Mouse (Mus musculus): Measurements from ENCODE around the gene Nrap.

- TF ChIP-seq CTCF (IDR thresholded peaks at IDR 0.05; ENCODE audit: extremely low read depth, insufficient read length, insufficient replicate concordance, low read depth, low read length) (no peak), POLR2A (IDR thresholded peaks at IDR 0.05; ENCODE audit: low read depth, low read length) (no peak)
These were observed 4.3 kb downstream of the Nrap start for GRCm38 (mm10) chr19:56385546-56385945.
